Mouse (Mus musculus) cerebellum, postnatal 25 days (tissue): ENCODE measurements around the gene Mgll.
A peak's percentile ranks its signal among the peaks of the same experiment; 100 is the strongest.

ENCODE experiments used
- DNase-seq, 2 experiments: peaks; one replicate each; pipeline ENCODE4 v3.0.0; 2021; ENCODE audit warnings: mixed read lengths in 2 of 2

Mgll gene

DNA sequence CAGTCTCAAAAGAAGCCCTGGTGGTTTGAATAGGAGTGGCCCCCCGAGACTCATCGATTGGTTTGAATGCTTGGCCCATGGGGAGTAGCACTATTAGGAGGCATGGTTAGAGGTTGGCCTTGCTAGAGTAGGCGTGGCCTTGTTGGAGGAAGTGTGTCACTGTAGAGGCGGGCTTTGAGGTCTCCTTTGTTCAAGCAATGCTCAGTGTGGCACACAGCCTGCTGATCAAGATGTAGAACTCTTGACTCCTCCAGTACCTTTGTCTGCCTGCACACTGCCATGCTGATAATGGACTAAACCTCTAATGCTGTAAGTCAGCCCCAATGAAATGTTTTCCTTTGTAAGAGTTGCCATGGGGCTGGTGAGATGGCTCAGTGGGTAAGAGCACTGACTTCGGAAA lies 108.5 kb downstream of the Mgll start:
- no peak for DNase-seq

DNA sequence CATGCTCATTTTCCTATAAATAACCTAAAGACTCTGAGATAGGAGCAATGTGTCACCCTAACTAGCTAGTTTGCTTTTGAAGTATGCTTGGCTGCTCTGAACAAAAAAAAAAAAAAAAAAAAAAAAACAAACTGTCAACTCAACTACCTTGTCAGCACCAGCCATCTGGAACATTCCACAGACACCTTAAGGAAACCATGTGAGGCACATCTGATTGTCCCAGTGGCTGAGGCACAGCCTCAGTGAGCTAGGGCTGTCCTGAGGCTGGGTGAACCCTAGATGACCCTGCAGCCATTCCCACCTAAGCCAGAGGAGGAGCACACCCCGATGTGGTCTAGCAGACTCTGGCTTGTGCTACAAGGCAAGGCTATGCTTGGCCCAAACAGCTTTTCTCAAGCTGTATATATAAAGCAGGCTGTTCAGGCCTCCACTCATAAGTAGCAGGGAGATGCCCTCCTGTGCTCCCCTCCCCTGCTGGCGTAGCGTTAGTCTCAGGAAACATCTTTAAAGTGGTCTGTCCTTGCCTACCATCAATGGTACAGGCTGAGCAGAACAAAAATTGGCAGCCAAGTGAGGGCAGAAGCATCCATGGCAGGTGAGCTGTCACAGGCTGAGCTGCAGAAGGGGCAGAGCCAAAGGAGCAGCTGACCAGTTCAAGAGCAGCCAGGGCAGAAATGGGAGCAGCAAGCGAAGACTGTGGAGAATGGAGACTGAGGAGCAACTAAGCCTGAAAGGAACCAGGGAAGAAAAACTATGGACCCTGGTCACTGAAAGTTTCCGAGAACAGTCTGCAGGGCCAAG lies 109.3 kb downstream of the Mgll start:
- no peak for DNase-seq

DNA sequence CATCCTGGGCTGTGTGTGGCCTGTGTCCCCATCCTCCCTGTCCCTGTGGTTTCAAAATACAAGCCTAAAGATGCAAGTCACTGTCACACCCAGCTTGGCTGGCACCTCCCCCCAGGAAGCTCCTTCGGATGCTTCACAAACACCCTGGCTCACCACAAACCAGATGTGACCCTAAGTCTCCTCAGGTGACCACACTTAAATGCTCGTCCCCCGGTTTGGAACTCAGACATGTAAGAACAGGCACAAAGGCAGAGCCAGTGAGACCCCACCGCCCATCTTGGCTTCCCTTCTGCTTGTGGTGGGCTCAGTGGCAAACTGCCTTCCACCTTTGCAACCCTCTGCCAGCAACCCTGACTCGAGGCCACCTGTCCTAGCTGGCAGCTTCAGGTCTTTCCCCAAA lies 110.8 kb downstream of the Mgll start:
- DNase-seq: peak in 1 of 2 experiments; percentile 27

DNA sequence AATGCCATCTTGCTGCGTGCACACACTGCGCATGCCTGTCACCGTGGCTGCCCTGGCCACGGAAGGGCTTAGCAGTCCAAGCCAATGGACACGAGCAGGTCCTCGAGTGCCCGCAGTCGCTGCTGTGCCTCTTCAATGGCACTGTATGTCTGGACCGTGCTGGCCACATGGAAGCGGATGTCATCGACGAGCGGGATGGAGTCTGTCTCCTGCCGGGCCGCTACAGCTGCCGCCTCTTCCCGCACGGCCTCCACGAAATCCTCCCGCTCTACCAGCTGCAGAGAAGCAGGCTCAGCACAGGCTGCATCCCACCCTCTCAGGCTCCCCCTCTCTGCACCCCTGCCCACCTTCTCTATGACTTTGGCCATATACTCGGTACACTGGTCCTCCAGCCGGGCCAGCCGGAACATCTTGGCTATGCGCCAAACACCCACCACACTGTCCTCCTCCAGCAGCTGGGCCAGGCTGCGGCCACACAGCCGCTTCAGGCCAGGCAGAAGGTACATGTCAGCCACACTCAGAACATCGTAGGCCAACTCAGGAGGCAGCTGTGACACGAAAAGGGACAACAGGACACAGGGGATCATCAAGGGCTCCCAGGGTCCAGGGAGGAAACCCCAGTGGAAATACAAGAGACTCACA lies 112.1 kb downstream of the Mgll start:
- DNase-seq: no peak

DNA sequence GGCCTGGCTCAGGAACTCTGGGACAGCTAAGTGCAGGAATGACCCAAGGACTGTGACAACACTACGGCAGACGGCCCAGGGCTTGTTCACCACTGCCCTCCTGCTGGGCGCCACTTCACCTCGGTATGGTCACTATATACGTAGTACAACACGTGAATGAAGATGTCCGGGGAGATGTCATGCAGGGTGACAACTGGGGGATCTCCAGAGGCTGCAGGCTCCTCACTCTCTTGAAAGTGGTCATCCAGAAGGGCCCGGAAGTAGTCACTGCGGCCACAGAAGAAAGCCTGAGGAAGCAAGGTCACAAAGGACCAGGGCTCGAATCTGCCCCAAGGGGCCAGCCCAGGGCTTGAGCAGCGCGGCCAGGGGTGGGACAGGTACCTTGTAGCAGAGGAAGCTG lies 113.8 kb downstream of the Mgll start:
- DNase-seq: no peak

GRCm38 (mm10) chr6:88838613-88839012 lies 114.4 kb downstream of the Mgll start:
- DNase-seq: peak in 1 of 2 experiments; percentile 30

DNA sequence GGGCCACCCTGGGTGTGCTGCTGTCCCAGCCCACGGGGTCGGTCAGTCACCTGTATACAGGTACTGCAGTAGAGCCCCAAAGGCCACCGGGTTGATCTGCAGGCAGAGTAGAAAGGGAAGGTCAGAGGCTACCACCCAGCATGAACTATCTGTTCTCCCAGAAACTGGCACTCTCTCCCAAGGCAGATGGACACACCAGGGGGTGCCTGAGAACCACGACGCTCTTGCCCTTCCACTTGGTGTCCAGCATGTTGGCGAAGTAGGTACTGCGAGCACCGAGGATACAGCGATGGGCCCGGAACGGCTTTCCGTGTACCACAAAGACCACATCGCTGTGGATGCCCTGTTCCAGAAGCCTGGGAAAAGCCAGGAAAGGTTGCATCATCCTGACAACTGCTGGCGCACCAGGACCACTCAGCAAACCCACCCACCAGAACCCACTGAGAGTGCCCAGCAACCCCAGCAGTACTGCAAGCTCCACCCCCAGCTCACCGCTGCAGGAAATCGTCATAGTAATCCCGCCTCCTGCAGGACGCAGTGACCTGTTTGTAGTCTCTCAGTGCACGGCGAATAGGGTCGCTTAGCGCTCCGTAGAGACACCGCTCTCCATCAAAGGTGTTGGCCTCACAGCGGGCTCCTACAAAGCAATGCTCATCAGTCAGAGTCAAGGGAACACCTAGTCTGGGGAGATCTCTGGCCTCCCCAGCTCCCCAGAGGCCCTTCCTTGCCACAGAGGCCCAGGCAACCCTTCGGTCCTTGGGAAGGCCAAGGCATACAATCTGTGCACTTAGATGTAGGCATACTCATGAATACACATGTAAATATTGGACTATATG lies 115.1 kb downstream of the Mgll start:
- peak; percentile 72 to 78 for DNase-seq

DNA sequence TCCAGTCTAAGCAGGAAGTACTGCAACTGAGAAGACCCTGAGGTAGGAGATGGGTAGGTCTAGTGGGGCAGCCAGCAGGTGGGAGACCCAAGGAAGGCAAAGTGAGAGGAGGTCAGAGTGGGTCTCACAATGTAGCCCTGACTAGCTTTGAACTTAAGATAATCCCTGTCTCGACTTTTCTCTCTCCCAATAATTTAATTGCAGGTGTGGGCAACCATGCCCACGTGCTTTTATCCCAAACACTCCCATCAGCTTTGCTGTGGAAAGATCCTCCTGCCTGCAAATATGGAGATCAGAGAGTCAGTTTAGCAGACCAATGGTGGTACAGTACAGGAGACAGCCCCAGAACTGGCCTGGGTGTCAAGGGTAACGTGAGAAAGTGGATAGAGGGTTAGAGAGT lies 116.0 kb downstream of the Mgll start:
- DNase-seq: no peak

DNA sequence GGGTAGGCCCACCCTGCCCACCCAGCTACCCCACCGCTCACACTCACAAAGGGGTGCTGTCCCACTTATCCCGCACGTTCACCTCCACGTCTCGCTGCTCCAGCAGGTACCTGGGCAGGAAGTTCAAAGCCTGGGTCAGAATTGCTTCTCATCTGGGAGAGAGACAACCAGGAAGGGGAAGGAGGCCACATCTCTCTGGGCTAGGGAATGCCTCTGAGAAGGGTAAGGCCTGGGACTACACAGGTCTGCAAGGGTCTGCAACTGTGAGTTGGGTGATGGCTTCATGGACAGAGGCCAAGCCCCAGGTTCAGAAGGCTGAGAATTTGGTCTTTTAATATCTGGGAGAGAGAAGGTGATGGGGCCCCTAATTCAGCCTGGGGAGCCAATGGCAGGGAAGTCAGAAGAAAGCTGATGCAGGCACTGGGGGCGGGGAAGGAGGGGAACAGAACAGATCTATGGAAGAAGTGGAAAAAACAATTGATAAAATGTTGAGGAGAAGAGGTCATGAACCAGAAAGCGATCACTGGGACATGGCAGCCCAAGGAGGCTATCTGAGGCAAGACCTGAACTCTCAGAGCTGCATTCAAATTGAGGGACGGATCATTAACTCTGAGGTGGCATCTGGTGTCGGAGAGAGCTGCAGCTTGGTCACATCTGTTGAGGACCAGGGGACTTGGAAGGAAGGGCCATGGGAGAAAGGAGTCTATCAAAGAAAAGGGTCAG lies 116.7 kb downstream of the Mgll start:
- no peak for DNase-seq

DNA sequence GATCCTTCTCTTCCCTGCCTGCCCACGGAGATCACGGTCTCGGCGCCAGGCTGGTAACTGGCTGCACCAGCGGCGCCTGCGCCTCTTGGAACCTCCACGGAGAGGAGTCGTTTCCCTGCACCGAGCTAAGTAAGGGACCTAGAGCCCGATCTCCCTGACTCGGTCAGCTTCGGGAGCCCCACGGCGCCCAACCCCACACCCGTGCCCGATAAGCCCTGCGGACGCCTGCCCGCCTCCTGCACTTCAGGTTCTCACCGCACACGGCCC lies 117.2 kb downstream of the Mgll start:
- DNase-seq: no peak

- peak; percentile 97 to 98 for DNase-seq
Observed at GRCm38 (mm10) chr6:88841781-88842689, 117.8 kb downstream of the Mgll start, which contains the start of gene Abtb1. Gene Abtb1, minus strand, starts transcription at chr6:88841984.

DNA sequence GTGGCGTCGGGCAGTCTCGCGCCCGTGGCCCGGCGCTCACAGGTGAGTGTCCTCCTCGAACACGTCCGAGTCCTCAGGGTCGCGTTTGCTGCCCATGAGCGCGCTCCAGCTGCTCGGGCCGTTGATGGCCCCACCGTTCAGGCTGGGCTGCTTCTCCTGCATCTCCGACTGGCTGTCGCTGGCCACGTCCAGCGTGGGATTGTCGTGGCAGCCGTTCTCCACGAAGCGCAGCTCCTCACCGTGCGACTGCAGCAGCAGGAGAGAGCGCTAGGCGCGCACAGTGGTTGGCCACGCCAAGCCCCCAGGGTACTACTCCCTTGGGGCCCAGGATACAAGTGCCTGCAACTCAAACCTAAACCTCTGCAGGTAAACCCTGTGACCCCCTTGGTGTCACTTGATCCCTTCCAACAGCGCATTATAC lies 118.5 kb downstream of the Mgll start:
- DNase-seq: no peak

DNA sequence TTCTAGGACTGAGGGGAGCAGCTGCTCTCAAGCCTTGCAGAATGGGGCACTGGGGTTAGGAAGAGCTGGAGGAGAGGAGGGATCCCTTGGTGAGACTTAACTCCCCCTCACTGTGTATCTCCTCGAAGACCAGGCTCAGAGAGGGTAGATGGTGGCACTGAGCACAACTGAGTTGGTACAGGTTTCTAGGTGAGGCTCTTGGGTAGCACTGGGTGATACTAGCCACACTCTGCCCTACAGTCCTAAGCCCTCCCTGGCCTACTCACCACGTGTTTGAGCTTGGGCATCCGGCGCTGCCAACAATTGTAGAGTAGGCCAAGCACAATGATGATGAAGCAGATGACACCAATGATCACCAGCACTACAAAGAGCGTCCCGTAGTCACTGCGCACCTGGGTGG lies 119.0 kb downstream of the Mgll start:
- peak in 1 of 2 experiments; percentile 49 for DNase-seq

DNA sequence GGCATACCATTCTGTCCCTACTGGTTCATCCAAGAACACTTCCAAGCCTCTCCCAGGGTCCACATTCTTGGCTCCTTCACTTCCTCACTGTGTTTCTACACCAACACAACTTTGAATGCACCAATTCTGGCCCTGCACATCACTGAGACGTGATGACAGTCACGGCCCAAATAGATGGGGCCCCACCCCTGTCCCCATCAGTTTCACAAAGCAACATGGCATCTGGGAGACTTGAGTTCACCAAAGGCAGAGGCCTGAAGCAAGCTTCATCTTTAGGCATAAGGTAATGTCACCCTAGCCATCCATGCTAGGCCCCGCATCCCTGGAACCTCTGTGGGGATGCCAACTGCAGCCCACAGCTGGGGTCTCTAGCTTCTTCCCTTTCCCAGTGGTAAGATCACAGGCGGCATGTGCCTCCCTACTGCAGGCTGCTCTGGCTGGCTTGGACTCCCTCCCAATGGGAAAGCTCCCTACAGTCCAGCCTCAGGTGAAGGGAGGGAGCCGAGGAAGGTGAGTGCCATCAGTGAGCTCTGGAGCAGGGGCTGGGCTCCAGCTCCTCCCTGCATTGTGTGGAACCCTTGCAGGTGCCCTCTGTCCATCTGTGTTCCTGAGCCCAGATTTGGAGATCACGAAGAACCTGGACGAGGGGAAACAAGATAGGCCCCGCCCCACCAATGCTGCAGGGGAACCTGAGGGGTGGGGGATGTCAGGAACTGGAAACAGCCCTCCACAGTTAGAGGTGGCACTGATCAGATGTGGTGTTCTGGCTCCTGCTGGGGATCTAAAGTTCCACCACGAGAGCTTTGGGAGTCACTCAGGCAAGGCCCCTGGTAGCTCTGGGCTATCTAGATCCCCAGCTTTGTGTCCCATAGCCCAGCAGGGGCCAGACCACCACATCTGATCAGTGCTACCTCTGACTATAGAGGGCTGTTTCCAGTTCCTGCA lies 119.8 kb downstream of the Mgll start:
- DNase-seq: no peak

- DNase-seq: no peak
Observed at GRCm38 (mm10) chr6:88844901-88845565, 120.8 kb downstream of the Mgll start.

- no peak for DNase-seq
Observed at GRCm38 (mm10) chr6:88847571-88847970, 123.4 kb downstream of the Mgll start.

DNA sequence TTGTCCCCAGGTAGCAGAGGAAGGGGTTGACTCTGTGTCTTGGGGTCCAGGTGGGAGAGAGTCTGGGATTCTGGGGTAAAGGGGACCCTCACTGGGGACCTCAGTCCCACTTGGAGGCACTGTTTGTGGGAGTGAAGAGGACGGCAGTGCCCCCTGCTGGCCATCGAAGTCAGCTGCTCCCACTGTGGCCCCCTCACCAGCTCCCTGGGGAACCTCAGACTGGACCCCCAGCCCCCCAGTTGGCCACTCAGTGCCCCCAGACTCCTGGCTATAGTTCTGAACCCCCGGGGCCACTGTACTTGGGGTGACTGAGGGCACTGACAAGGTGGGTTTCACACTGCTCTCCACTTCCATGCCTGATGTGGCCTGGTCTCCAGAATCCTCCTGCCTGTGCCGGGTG lies 125.1 kb downstream of the Mgll start:
- peak in 1 of 2 experiments; percentile 66 for DNase-seq

- peak in 1 of 2 experiments; percentile 74 for DNase-seq
Observed at GRCm38 (mm10) chr6:88850034-88850433, 125.8 kb downstream of the Mgll start.

- no peak for DNase-seq
Observed at GRCm38 (mm10) chr6:88854509-88854908, 130.3 kb downstream of the Mgll start.

DNA sequence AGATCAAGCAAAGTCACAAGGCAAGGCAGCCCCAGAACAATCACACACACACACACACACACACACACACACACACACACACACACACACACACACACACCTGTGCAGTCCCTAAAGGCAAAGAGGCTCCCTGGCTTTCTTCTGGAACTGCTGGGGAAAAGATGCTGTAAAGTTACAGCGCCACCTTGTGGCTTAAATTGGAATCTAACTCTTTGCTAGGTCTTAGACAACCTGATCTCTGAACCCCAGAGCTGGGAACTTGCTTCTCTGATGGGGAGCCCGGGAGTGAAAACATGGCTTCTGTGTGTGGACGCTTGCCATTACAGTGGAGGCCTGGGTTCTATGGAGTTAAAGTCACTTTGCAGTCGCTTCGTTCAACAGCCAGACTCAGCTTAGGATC lies 131.4 kb downstream of the Mgll start:
- DNase-seq: peak; percentile 68 to 83
